Mouse (Mus musculus): ENCODE results near the gene Pim3.
A peak's percentile ranks its signal among the peaks of the same experiment; 100 is the strongest.

Pim3 gene

GRCm38 (mm10) chr15:88858141-88858541, 3.8 kb upstream of the Pim3 start:
- DNase-seq (ENCODE audit: low spot score in 2 of 2) = peak; percentile 70 to 80

GRCm38 (mm10) chr15:88858707-88859106, 3.3 kb upstream of the Pim3 start:
- no peak for DNase-seq (ENCODE audit: low spot score in 2 of 2)

- DNase-seq (ENCODE audit: low spot score in 2 of 2) = no peak
Measured at GRCm38 (mm10) chr15:88859206-88859970, 2.6 kb upstream of the Pim3 start.

GRCm38 (mm10) chr15:88860781-88861180, 1.2 kb upstream of the Pim3 start:
- no peak for DNase-seq (ENCODE audit: low spot score in 2 of 2)

- peak in 1 of 2 experiments; percentile 59 for DNase-seq (ENCODE audit: low spot score in 2 of 2)
Measured at GRCm38 (mm10) chr15:88862881-88863694, 1.1 kb downstream of the Pim3 start.

- DNase-seq (ENCODE audit: low spot score in 2 of 2) = peak; percentile 97
Measured at GRCm38 (mm10) chr15:88863695-88864231, 1.8 kb downstream of the Pim3 start.

GRCm38 (mm10) chr15:88864270-88865030, 2.5 kb downstream of the Pim3 start:
- DNase-seq (ENCODE audit: low spot score in 2 of 2) = peak in 1 of 2 experiments; percentile 52

GRCm38 (mm10) chr15:88865061-88865460, 3.1 kb downstream of the Pim3 start:
- DNase-seq (ENCODE audit: low spot score in 2 of 2) = no peak

- DNase-seq (ENCODE audit: low spot score in 2 of 2) = no peak
Measured at GRCm38 (mm10) chr15:88865888-88866695, 4.1 kb downstream of the Pim3 start.

GRCm38 (mm10) chr15:88866934-88867356, 5.0 kb downstream of the Pim3 start:
- no peak for DNase-seq (ENCODE audit: low spot score in 2 of 2)

- peak; percentile 90 to 91 for DNase-seq (ENCODE audit: low spot score in 2 of 2)
Measured at GRCm38 (mm10) chr15:88867368-88868023, 5.5 kb downstream of the Pim3 start.

GRCm38 (mm10) chr15:88868024-88868742, 6.2 kb downstream of the Pim3 start:
- DNase-seq (ENCODE audit: low spot score in 2 of 2) = peak; percentile 81 to 89

- no peak for DNase-seq (ENCODE audit: low spot score in 2 of 2)
Measured at GRCm38 (mm10) chr15:88870418-88871185, 8.6 kb downstream of the Pim3 start.

GRCm38 (mm10) chr15:88874061-88874460, 12.1 kb downstream of the Pim3 start:
- no peak for DNase-seq (ENCODE audit: low spot score in 2 of 2)

GRCm38 (mm10) chr15:88874477-88874876, 12.5 kb downstream of the Pim3 start:
- DNase-seq (ENCODE audit: low spot score in 2 of 2) = no peak

GRCm38 (mm10) chr15:88875625-88876081, 13.7 kb downstream of the Pim3 start:
- DNase-seq (ENCODE audit: low spot score in 2 of 2) = peak; percentile 81 to 82

GRCm38 (mm10) chr15:88876155-88877020, 14.4 kb downstream of the Pim3 start:
- DNase-seq (ENCODE audit: low spot score in 2 of 2) = peak in 1 of 2 experiments; percentile 78

GRCm38 (mm10) chr15:88877021-88877400, 15.0 kb downstream of the Pim3 start:
- no peak for DNase-seq (ENCODE audit: low spot score in 2 of 2)

All from heart, adult 9 months (tissue).